Mouse (Mus musculus) ES-Bruce4 (cell line): ENCODE measurements around the gene Rab11a. TPM values are rescaled to one million over a fixed set of nuclear protein-coding genes. Genes with fewer than 3 reads are reported as not detected.
"Not testable (repeated sequence)": the region's sequence is repeated elsewhere in the genome, so short reads cannot be mapped to it uniquely, and the experiment has no call there.

Experiments used
- H3K27ac ChIP-seq: 2 replicates; pipeline ENCODE4 v1.5.1; 2012; ENCODE audit warnings: low read length, inconsistent platforms; ENCODE audit not compliant: insufficient read depth
- H3K27me3 ChIP-seq: 2 replicates; pipeline ENCODE4 v1.6.1; 2012; ENCODE audit warnings: mild to moderate bottlenecking, low read length, inconsistent platforms; ENCODE audit not compliant: control insufficient read depth, poor library complexity, insufficient read depth, severe bottlenecking
- H3K36me3 ChIP-seq: 2 replicates; pipeline ENCODE4 v1.6.1; 2012; ENCODE audit warnings: inconsistent platforms, mild to moderate bottlenecking, low read length, moderate library complexity; ENCODE audit not compliant: control insufficient read depth, poor library complexity, insufficient read depth, severe bottlenecking
- H3K4me1 ChIP-seq: one replicate; pipeline ENCODE4 v1.8.1; 2011; ENCODE audit warnings: low read length; ENCODE audit not compliant: control insufficient read depth, insufficient read depth
- H3K4me3 ChIP-seq: 2 replicates; pipeline ENCODE4 v1.5.1; 2011; ENCODE audit warnings: low read depth, mild to moderate bottlenecking, low read length
- H3K9ac ChIP-seq: 2 replicates; pipeline ENCODE4 v1.6.1; 2012; ENCODE audit warnings: low read depth, mild to moderate bottlenecking, inconsistent platforms; ENCODE audit not compliant: poor library complexity, severe bottlenecking
- H3K9me3 ChIP-seq: replicated peaks from 2 replicates; pipeline ENCODE4 v1.6.1; 2012; ENCODE audit warnings: mild to moderate bottlenecking, low read length, inconsistent platforms; ENCODE audit not compliant: control insufficient read depth, poor library complexity, insufficient read depth, severe bottlenecking
- CTCF ChIP-seq: IDR thresholded peaks from one replicate; pipeline ENCODE4 v1.8.1; 2011; ENCODE audit warnings: low read depth, low read length
- EP300 ChIP-seq: IDR thresholded peaks from 2 replicates; pipeline ENCODE4 v1.6.1; 2011; ENCODE audit warnings: low read depth, low read length; ENCODE audit not compliant: insufficient read depth
- POLR2A ChIP-seq: IDR thresholded peaks from one replicate; pipeline ENCODE4 v1.8.1; 2011; ENCODE audit warnings: low read length; ENCODE audit not compliant: insufficient read depth
- polyA plus RNA-seq: library from polyadenylated mRNA; stranded (reverse); fragments of >200 nt; gene quantifications from 2 replicates; pipeline ENCODE4 v1.2.4, GENCODE M21; 2011; ENCODE audit warnings: low read depth; ENCODE audit not compliant: missing spikeins, insufficient read depth, insufficient read length

Rab11a gene
- polyA plus RNA-seq, 1 experiment: 222 TPM

DNA sequence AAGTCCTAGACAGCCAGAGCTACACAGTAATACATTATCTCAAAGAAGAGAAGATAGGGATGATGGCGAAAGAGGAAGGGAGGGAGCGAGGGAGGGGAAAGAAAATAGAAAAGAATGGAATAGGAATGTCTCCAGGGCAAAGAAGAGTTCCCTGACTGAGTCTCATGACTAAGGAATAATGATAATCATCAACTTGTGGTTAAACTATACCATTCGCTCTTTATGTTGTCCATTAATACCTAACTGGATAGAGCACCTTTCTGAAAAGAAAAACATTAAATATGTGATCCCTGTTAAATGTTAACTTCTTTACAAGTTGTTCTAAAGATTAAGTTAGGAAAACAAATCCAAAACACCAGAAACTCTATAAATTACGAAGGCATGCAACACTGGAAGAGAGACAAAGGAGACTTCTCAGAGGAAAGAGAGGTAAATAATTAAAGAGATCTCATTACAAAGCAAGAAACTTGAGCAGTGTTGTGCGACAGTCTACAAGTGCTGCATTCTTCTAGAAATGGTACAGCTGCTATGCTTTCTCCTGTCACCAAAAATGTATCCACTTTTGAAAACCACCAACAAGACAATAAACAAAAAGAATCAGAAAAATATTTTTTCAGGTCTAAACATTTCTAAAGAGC, 17.9 kb downstream of the Rab11a start:
- H3K9ac ChIP-seq: no peak overlapping the region
- no peak overlapping the region for H3K4me3 ChIP-seq
- peaks cover 2% of the 10 kb centered on the region; the same call in 1 of the 2 replicates for H3K36me3 ChIP-seq
- TF ChIP-seq EP300: no peak
- TF ChIP-seq POLR2A: no peak
- TF ChIP-seq CTCF: no peak
- no peaks in the 10 kb centered on the region for H3K9me3 ChIP-seq
- H3K4me1 ChIP-seq: no peaks in the 10 kb centered on the region
- H3K27ac ChIP-seq: no peak overlapping the region
- H3K27me3 ChIP-seq: no peaks in the 10 kb centered on the region

- H3K27me3 ChIP-seq, H3K36me3 ChIP-seq, H3K9ac ChIP-seq, H3K27ac ChIP-seq, H3K9me3 ChIP-seq, H3K4me3 ChIP-seq, H3K4me1 ChIP-seq: not testable (repeated sequence)
Observed at GRCm38 (mm10) chr9:64710291-64710690, 27.3 kb downstream of the Rab11a start.

GRCm38 (mm10) chr9:64704073-64704840, 33.3 kb downstream of the Rab11a start:
- TF ChIP-seq POLR2A: no peak
- TF ChIP-seq CTCF: no peak
- no peak for TF ChIP-seq EP300
- no peaks in the 10 kb centered on the region for H3K4me1 ChIP-seq

GRCm38 (mm10) chr9:64703420-64703965, 34.1 kb downstream of the Rab11a start:
- Histone ChIP-seq H3K9me3 (no peaks in the 10 kb centered on the region), H3K9ac (no peak overlapping the region), H3K4me1 (no peaks in the 10 kb centered on the region), H3K27ac (no peak overlapping the region), H3K27me3 (no peaks in the 10 kb centered on the region), H3K36me3 (peaks cover 6% of the 10 kb centered on the region), H3K4me3 (no peak overlapping the region)
- TF ChIP-seq EP300: no peak
- no peak for TF ChIP-seq POLR2A

More at GRCm38 (mm10) chr9:64704073-64704840, 33.3 kb downstream of the Rab11a start:
- H3K4me3 ChIP-seq: no peak overlapping the region
- no peak overlapping the region for H3K27ac ChIP-seq
- no peak overlapping the region for H3K9ac ChIP-seq
- H3K36me3 ChIP-seq: peaks cover 6% of the 10 kb centered on the region
- H3K27me3 ChIP-seq: no peaks in the 10 kb centered on the region
- no peaks in the 10 kb centered on the region for H3K9me3 ChIP-seq

DNA sequence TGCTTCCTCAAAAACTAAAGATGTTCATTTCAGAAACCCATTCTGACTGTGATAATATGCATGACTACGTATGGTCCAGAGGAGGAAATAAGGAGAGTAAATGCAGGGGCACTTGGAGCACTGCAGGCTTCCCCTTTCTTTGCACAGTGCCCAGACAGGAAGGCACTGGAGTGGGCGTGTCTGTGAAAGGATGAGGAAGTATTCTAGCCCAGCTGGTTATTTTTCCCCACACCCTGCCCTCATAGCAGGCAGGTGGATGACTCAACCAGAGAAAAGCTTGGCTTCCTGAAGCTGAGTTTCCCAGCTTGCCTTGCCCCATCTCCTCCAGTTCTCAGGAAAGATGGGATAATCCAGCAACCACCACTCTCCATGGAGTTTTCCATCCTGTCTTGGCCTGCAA, 34.6 kb downstream of the Rab11a start:
- H3K4me1 ChIP-seq: no peaks in the 10 kb centered on the region
- H3K9ac ChIP-seq: no peak overlapping the region
- no peak overlapping the region for H3K27ac ChIP-seq
- no peaks in the 10 kb centered on the region for H3K27me3 ChIP-seq
- no peak overlapping the region for H3K4me3 ChIP-seq
- no peak for TF ChIP-seq POLR2A
- H3K36me3 ChIP-seq: peaks cover under 1% of the 10 kb centered on the region
- H3K9me3 ChIP-seq: no peaks in the 10 kb centered on the region

- TF ChIP-seq EP300: no peak
- TF ChIP-seq CTCF: no peak
- TF ChIP-seq POLR2A: no peak
- Histone ChIP-seq H3K9me3 (no peaks in the 10 kb centered on the region), H3K36me3 (no peaks in the 10 kb centered on the region; the same call in 1 of the 2 replicates), H3K4me1 (no peaks in the 10 kb centered on the region), H3K9ac (no peak overlapping the region), H3K4me3 (no peak overlapping the region), H3K27me3 (no peaks in the 10 kb centered on the region), H3K27ac (no peak overlapping the region)
Observed at GRCm38 (mm10) chr9:64702391-64702790, 35.2 kb downstream of the Rab11a start.
